Mouse (Mus musculus): ENCODE results near the gene Fance. TPM values are rescaled to one million over a fixed set of nuclear protein-coding genes. Genes with fewer than 3 reads are reported as not detected.
"Not testable (repeated sequence)": the region's sequence is repeated elsewhere in the genome, so short reads cannot be mapped to it uniquely, and the experiment has no call there.

Fance gene
- polyA plus RNA-seq, 1 experiment = 56.8 TPM

DNA sequence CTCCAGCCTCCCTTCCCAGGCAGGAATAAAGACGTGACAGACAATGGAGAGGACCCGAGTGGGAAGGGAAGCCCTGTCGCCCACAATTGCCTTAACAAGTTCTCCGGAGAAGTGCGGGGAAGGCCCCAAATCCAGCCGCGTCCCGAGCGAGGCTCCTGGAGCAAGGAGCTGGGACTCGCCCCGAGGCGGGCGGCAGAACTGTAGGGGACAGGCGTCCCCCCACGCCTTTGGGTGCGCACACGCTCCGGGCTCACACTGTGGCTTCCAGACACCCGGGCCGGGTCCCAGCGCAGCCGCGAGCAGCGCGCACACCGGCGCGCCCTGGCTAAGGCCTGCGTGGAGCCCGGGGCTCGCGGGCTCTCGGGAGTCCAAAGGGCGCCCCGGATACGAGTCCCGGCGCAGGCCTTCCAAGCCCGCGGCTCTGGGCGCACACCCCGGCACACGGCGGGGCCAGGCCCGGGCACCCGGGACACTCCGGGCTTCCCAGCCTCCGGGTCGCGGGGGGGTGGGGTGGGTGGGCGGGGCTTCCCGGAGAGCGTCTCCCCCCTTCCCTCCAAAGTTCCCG lies 36.7 kb downstream of the Fance start:
- no peaks in the 10 kb centered on the region for H3K36me3 ChIP-seq (ENCODE audit: control insufficient read depth, insufficient read depth, low read length, poor library complexity, severe bottlenecking)
- peak overlapping the region; percentile 86 for H3K9ac ChIP-seq (ENCODE audit: low read depth, poor library complexity, severe bottlenecking)
- no peaks in the 10 kb centered on the region for H3K9me3 ChIP-seq (replicated peaks; ENCODE audit: control insufficient read depth, insufficient read depth, low read length, poor library complexity, severe bottlenecking)
- H3K27ac ChIP-seq (ENCODE audit: insufficient read depth, low read length) = no peak overlapping the region
- TF ChIP-seq EP300 (IDR thresholded peaks at IDR 0.05; ENCODE audit: insufficient read depth, low read depth, low read length) (no peak), POLR2A (IDR thresholded peaks at IDR 0.05; ENCODE audit: insufficient read depth, low read length) (no peak)
- no peaks in the 10 kb centered on the region for H3K27me3 ChIP-seq (ENCODE audit: control insufficient read depth, insufficient read depth, low read length, poor library complexity, severe bottlenecking)
- peak overlapping the region; percentile 70 for H3K4me3 ChIP-seq (ENCODE audit: low read depth, low read length)
- H3K4me1 ChIP-seq (ENCODE audit: control insufficient read depth, insufficient read depth, low read length) = peaks cover under 1% of the 10 kb centered on the region

DNA sequence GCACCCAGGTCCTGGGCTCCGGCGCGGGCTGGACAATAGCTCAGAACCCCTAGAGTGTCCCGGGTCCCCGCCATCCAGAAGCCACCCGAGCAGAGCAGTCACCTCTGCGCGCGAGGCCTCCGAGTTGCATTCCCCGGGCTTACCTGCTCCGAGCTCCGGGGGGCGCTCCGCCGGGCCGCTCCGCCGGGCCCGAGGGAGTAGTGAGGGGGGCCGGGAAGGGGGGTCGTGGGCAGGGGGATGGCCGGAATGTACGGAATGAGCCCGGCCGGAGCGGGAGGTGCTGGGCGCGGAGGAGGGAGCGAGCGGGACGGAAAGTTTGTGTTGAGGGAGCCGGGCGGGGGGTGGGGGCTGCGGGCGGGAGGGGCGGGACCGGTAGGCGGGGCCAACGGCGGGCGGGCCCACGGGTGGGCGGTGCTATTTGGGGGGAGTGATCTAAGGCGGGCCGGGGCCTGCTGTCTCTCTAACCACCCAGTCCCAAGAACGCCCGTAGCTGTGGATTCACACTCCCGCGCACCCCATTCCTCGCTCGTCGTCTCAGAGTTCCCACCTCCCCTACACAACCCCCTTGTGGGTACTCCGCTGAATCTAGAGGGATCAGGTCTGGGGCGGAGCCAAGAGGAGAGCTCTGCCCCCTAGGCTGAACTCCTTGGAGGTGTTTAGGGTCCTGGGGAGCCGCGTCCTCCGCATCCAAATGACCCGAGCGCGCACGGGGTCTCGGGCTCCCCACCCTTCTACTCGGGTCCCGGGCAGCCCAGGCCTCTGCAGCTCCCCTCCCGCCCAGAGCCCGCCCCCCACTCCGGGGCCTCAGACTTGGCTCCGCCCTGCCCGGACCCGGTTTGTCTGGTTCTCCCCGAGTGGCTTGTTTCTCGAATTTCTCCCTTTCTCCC lies 37.4 kb downstream of the Fance start, which contains the start of gene Tead3:
TSS of gene Tead3 (minus strand) at position 352 of the 887 bp plus-strand sequence.
- H3K4me1 ChIP-seq (ENCODE audit: control insufficient read depth, insufficient read depth, low read length) = no peaks in the 10 kb centered on the region

DNA sequence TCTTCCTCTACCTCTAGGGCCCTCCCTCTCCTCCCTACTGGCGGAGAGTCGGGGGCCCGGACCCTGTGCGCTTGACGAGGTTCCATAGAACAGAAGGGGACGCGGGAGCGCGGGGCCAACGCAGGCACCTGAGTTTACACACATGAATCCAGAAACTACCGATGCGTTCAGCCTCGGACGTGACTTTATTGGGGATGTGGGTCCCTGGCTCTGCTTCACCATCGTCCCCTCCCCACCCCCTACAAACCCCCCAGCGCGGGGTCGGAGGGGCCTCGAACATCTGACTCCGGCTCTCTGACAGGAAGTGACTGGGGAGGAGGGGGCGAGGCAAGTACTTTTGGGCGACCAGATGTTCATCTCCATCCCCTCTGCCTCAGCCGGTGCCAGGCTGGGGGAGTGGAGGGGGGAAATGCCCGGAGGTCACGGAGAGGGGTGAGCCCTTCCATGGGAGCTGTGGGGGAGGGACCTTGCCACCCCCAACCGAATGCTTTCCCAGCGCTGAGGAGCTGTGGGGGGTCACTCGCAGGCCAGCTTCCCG lies 38.1 kb downstream of the Fance start:
- Histone ChIP-seq H3K36me3 (ENCODE audit: control insufficient read depth, insufficient read depth, low read length, poor library complexity, severe bottlenecking) (no peaks in the 10 kb centered on the region), H3K27me3 (ENCODE audit: control insufficient read depth, insufficient read depth, low read length, poor library complexity, severe bottlenecking) (no peaks in the 10 kb centered on the region)
- no peak for TF ChIP-seq EP300 (IDR thresholded peaks at IDR 0.05; ENCODE audit: insufficient read depth, low read depth, low read length)
- no peak for TF ChIP-seq CTCF (IDR thresholded peaks at IDR 0.05; ENCODE audit: low read depth, low read length)
- TF ChIP-seq POLR2A (IDR thresholded peaks at IDR 0.05; ENCODE audit: insufficient read depth, low read length) = no peak

More for the DNA sequence above, 37.4 kb downstream of the Fance start, which contains the start of gene Tead3:
- TF ChIP-seq EP300 (IDR thresholded peaks at IDR 0.05; ENCODE audit: insufficient read depth, low read depth, low read length) = no peak
- peak; percentile 16 for TF ChIP-seq POLR2A (IDR thresholded peaks at IDR 0.05; ENCODE audit: insufficient read depth, low read length)
- Histone ChIP-seq H3K4me3 (ENCODE audit: low read depth, low read length) (peak within 1 kb of the TSS; percentile 82), H3K9me3 (replicated peaks; ENCODE audit: control insufficient read depth, insufficient read depth, low read length, poor library complexity, severe bottlenecking) (no peaks in the 10 kb centered on the region), H3K27ac (ENCODE audit: insufficient read depth, low read length) (peak within 1 kb of the TSS; percentile 85), H3K27me3 (ENCODE audit: control insufficient read depth, insufficient read depth, low read length, poor library complexity, severe bottlenecking) (no peaks in the 10 kb centered on the region), H3K36me3 (ENCODE audit: control insufficient read depth, insufficient read depth, low read length, poor library complexity, severe bottlenecking) (no peaks in the 10 kb centered on the region), H3K9ac (ENCODE audit: low read depth, poor library complexity, severe bottlenecking) (peak within 1 kb of the TSS; percentile 86)

GRCm38 (mm10) chr17:28352018-28352417 lies 38.7 kb downstream of the Fance start:
- no peaks in the 10 kb centered on the region for H3K27me3 ChIP-seq (ENCODE audit: control insufficient read depth, insufficient read depth, low read length, poor library complexity, severe bottlenecking)
- no peaks in the 10 kb centered on the region for H3K36me3 ChIP-seq (ENCODE audit: control insufficient read depth, insufficient read depth, low read length, poor library complexity, severe bottlenecking)
- H3K4me1 ChIP-seq (ENCODE audit: control insufficient read depth, insufficient read depth, low read length) = no peaks in the 10 kb centered on the region
- peak overlapping the region; percentile 82; the same call in 1 of the 2 replicates for H3K4me3 ChIP-seq (ENCODE audit: low read depth, low read length)
- TF ChIP-seq EP300 (IDR thresholded peaks at IDR 0.05; ENCODE audit: insufficient read depth, low read depth, low read length) (no peak), CTCF (IDR thresholded peaks at IDR 0.05; ENCODE audit: low read depth, low read length) (no peak), POLR2A (IDR thresholded peaks at IDR 0.05; ENCODE audit: insufficient read depth, low read length) (no peak)
- no peak overlapping the region for H3K9ac ChIP-seq (ENCODE audit: low read depth, poor library complexity, severe bottlenecking)
- H3K27ac ChIP-seq (ENCODE audit: insufficient read depth, low read length) = no peak overlapping the region
- no peaks in the 10 kb centered on the region for H3K9me3 ChIP-seq (replicated peaks; ENCODE audit: control insufficient read depth, insufficient read depth, low read length, poor library complexity, severe bottlenecking)

More for the DNA sequence above, 38.1 kb downstream of the Fance start:
- Histone ChIP-seq H3K9me3 (replicated peaks; ENCODE audit: control insufficient read depth, insufficient read depth, low read length, poor library complexity, severe bottlenecking) (no peaks in the 10 kb centered on the region), H3K4me1 (ENCODE audit: control insufficient read depth, insufficient read depth, low read length) (no peaks in the 10 kb centered on the region), H3K27ac (ENCODE audit: insufficient read depth, low read length) (no peak overlapping the region), H3K4me3 (ENCODE audit: low read depth, low read length) (peak overlapping the region; percentile 82), H3K9ac (ENCODE audit: low read depth, poor library complexity, severe bottlenecking) (peak overlapping the region; percentile 86)

DNA sequence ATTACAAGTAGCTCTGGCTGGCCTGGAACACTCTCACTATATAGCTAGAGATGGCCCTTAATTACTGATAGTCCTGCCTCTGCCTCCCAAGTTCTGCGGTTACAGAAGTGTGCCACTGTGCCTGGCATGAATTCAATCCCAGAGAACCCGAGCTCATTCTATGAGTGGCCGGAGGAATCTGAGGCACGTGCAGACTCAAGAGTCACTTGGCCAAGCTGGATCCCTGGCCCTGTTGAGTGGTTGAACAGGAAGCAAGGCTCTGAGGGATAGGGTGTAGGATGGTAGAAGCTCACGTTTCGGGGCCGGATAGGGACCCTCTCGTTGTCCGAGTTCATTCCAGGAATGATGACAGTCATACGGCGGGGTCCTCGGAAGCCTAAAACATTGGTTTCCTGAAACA lies 42.6 kb downstream of the Fance start:
- Histone ChIP-seq H3K36me3 (ENCODE audit: control insufficient read depth, insufficient read depth, low read length, poor library complexity, severe bottlenecking) (no peaks in the 10 kb centered on the region), H3K27me3 (ENCODE audit: control insufficient read depth, insufficient read depth, low read length, poor library complexity, severe bottlenecking) (no peaks in the 10 kb centered on the region), H3K9me3 (replicated peaks; ENCODE audit: control insufficient read depth, insufficient read depth, low read length, poor library complexity, severe bottlenecking) (no peaks in the 10 kb centered on the region), H3K4me1 (ENCODE audit: control insufficient read depth, insufficient read depth, low read length) (no peaks in the 10 kb centered on the region), H3K9ac (ENCODE audit: low read depth, poor library complexity, severe bottlenecking) (no peak overlapping the region), H3K27ac (ENCODE audit: insufficient read depth, low read length) (no peak overlapping the region), H3K4me3 (ENCODE audit: low read depth, low read length) (no peak overlapping the region)
- TF ChIP-seq CTCF (IDR thresholded peaks at IDR 0.05; ENCODE audit: low read depth, low read length) (no peak), EP300 (IDR thresholded peaks at IDR 0.05; ENCODE audit: insufficient read depth, low read depth, low read length) (no peak), POLR2A (IDR thresholded peaks at IDR 0.05; ENCODE audit: insufficient read depth, low read length) (no peak)

- H3K9ac ChIP-seq (ENCODE audit: low read depth, poor library complexity, severe bottlenecking); H3K36me3 ChIP-seq (ENCODE audit: control insufficient read depth, insufficient read depth, low read length, poor library complexity, severe bottlenecking); H3K9me3 ChIP-seq (replicated peaks; ENCODE audit: control insufficient read depth, insufficient read depth, low read length, poor library complexity, severe bottlenecking); H3K4me1 ChIP-seq (ENCODE audit: control insufficient read depth, insufficient read depth, low read length); H3K27ac ChIP-seq (ENCODE audit: insufficient read depth, low read length); H3K27me3 ChIP-seq (ENCODE audit: control insufficient read depth, insufficient read depth, low read length, poor library complexity, severe bottlenecking): not testable (repeated sequence)
- peak overlapping the region; percentile 71 for H3K4me3 ChIP-seq (ENCODE audit: low read depth, low read length)
These were observed 45.4 kb downstream of the Fance start for GRCm38 (mm10) chr17:28358576-28359261.

Measured in ES-Bruce4 (cell line).